Mouse (Mus musculus) liver, embryonic 12.5 days (tissue): ENCODE results near the gene AC124502.3. TPM values are rescaled to one million over a fixed set of nuclear protein-coding genes. Genes with fewer than 3 reads are reported as not detected.
"Not testable (repeated sequence)": the region's sequence is repeated elsewhere in the genome, so short reads cannot be mapped to it uniquely, and the experiment has no call there.

ENCODE experiments used
- ATAC-seq: fragments of 200-750 bp; cut with Nextera tagmentation; 2 replicates; pipeline ENCODE4 v1.8.0; 2017; ENCODE audit warnings: moderate number of reproducible peaks, mild to moderate bottlenecking, moderate library complexity
- H3K27ac ChIP-seq: fragments of 300-500 bp; sonication (generic); 2 replicates; pipeline ENCODE4 v1.5.1; 2016; ENCODE audit warnings: mild to moderate bottlenecking
- H3K27me3 ChIP-seq: fragments of 300-500 bp; sonication (generic); replicated peaks from 2 replicates; pipeline ENCODE4 v1.6.1; 2016; ENCODE audit warnings: mild to moderate bottlenecking, moderate library complexity
- H3K36me3 ChIP-seq: fragments of 300-500 bp; sonication (generic); 2 replicates; pipeline ENCODE4 v1.6.1; 2016; ENCODE audit warnings: mild to moderate bottlenecking, moderate library complexity
- H3K4me1 ChIP-seq: fragments of 300-500 bp; sonication (generic); 2 replicates; pipeline ENCODE4 v1.6.1; 2016
- H3K4me2 ChIP-seq: fragments of 300-500 bp; sonication (generic); 2 replicates; pipeline ENCODE4 v1.6.1; 2016; ENCODE audit warnings: mild to moderate bottlenecking, moderate library complexity
- H3K4me3 ChIP-seq: fragments of 300-500 bp; sonication (generic); 2 replicates; pipeline ENCODE4 v1.5.1; 2016; ENCODE audit warnings: mild to moderate bottlenecking, moderate library complexity
- H3K9ac ChIP-seq: fragments of 300-500 bp; sonication (generic); 2 replicates; pipeline ENCODE4 v1.6.1; 2016; ENCODE audit warnings: mild to moderate bottlenecking, moderate library complexity
- H3K9me3 ChIP-seq: fragments of 300-500 bp; sonication (generic); replicated peaks from 2 replicates; pipeline ENCODE4 v1.6.1; 2016; ENCODE audit warnings: mild to moderate bottlenecking, moderate library complexity
- WGBS: fragments of 180-500 bp; shearing (Covaris S2); methylation state at CpG from one replicate; pipeline ENCODE4 v1.1.7; 2016; ENCODE audit not compliant: insufficient replicate concordance; 5-methylcytosine and 5-hydroxymethylcytosine counted together
- polyA plus RNA-seq: library from polyadenylated mRNA; unstranded; fragments of >200 nt; fragmentation: Nextera tagmentation; extraction: Ambion mirVana; gene quantifications from 2 replicates; pipeline ENCODE4 v1.2.1, GENCODE M21; 2016

AC124502.3 gene
- polyA plus RNA-seq: 0.20 and 0.23 TPM in 2 replicates

GRCm38 (mm10) chr19:5038709-5039156, at the start of gene AC124502.3, which contains the start of gene B4gat1:
Gene AC124502.3, plus strand, starts transcription at chr19:5038891.
Gene B4gat1, plus strand, starts transcription at chr19:5038826.
- H3K9me3 ChIP-seq: no peaks in the 10 kb centered on the region
- H3K27me3 ChIP-seq: peaks cover 14% of the 10 kb centered on the region
- WGBS: under 1% methylated on average over 41 of the region's 44 CpGs
- H3K4me1 ChIP-seq: peaks cover 42% of the 10 kb centered on the region
- H3K4me3 ChIP-seq: peak within 1 kb of the TSS; percentile 77
- H3K9ac ChIP-seq: peak within 1 kb of the TSS; percentile 73
- peaks cover 9% of the 10 kb centered on the region; the same call in 1 of the 2 replicates for H3K36me3 ChIP-seq
- H3K27ac ChIP-seq: peak within 1 kb of the TSS; percentile 59; the same call in 1 of the 2 replicates
- ATAC-seq: peak; percentile 81
- H3K4me2 ChIP-seq: peak within 1 kb of the TSS; percentile 91

DNA sequence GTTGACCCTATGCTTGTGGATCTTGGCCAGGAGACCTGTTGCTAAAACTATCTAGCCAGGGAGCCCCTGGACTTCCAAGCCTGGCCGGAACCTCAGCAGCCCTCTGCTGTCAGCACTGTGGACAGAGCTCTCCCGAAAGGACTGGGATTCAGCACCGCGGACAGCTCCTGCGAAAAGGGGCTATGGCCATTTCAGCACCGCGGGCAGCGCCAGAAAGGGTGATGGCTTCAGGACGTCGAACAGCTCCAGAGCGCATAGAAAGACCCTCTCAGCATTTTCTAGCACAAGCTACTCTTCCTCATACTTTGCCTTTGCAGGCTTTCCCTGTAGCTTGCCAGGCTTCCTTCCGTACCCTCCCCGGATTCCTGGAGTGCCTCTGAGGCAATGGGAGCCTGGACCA, 49.7 kb upstream of the AC124502.3 start:
- Histone ChIP-seq H3K4me3 (no peak overlapping the region), H3K4me1 (0 out of 2 replicates have a peak, but pooled peaks cover 3% of the 10 kb centered on the region), H3K27ac (no peak overlapping the region), H3K9me3 (no peaks in the 10 kb centered on the region), H3K4me2 (no peak overlapping the region), H3K36me3 (no peaks in the 10 kb centered on the region), H3K9ac (no peak overlapping the region), H3K27me3 (peaks cover 84% of the 10 kb centered on the region)
- 4% methylated on average over 13 of the region's 13 CpGs for WGBS
- no peak for ATAC-seq

- Histone ChIP-seq H3K4me1 (0 out of 2 replicates have a peak, but pooled peaks cover 3% of the 10 kb centered on the region), H3K4me3 (no peak overlapping the region), H3K9ac (no peak overlapping the region), H3K4me2 (no peak overlapping the region), H3K36me3 (no peaks in the 10 kb centered on the region), H3K27me3 (peaks cover 84% of the 10 kb centered on the region), H3K9me3 (no peaks in the 10 kb centered on the region), H3K27ac (no peak overlapping the region)
- no peak for ATAC-seq
- WGBS: 20% methylated on average over 47 of the region's 47 CpGs
These were observed 49.0 kb upstream of the AC124502.3 start for GRCm38 (mm10) chr19:4989434-4990255.

DNA sequence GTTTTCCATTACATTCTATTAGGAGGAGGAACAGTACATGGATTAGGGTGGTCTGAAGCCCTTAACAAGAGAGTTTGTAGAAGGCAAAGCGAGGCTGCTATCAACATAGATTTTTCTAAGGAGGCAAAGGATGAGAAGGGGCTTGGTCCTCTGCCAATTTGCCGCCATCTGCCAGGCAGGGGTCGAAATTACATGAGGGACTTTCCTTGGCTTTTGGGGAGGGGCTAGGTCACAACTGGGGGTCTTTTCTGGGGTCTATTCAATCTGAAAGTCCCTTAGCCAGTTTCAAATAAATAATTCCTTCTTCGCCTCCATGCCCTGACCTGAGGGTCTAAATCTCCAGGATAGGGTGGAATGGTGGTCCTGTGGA, 48.5 kb upstream of the AC124502.3 start, which contains the start of gene Npas4:
TSS of gene Npas4 (minus strand) at position 61 of the 370 bp plus-strand sequence.
- 17% methylated on average over 4 of the region's 4 CpGs for WGBS
- H3K4me3 ChIP-seq: no peak within 1 kb of the TSS
- no peak within 1 kb of the TSS for H3K4me2 ChIP-seq

GRCm38 (mm10) chr19:4990716-4991115, 48.0 kb upstream of the AC124502.3 start:
- Histone ChIP-seq H3K9me3 (no peaks in the 10 kb centered on the region), H3K27ac (no peak overlapping the region), H3K27me3 (peaks cover 84% of the 10 kb centered on the region), H3K4me3 (no peak overlapping the region), H3K4me1 (0 out of 2 replicates have a peak, but pooled peaks cover 3% of the 10 kb centered on the region), H3K9ac (no peak overlapping the region), H3K36me3 (no peaks in the 10 kb centered on the region), H3K4me2 (no peak overlapping the region)
- WGBS: 13% methylated on average over 21 of the region's 22 CpGs
- no peak for ATAC-seq

More for the DNA sequence above, 48.5 kb upstream of the AC124502.3 start, which contains the start of gene Npas4:
- no peaks in the 10 kb centered on the region for H3K9me3 ChIP-seq
- peaks cover 84% of the 10 kb centered on the region for H3K27me3 ChIP-seq
- no peak within 1 kb of the TSS for H3K9ac ChIP-seq
- no peak for ATAC-seq
- 0 out of 2 replicates have a peak, but pooled peaks cover 3% of the 10 kb centered on the region for H3K4me1 ChIP-seq
- no peak within 1 kb of the TSS for H3K27ac ChIP-seq
- no peaks in the 10 kb centered on the region for H3K36me3 ChIP-seq

- WGBS: 10% methylated on average over 8 of the region's 8 CpGs
- peaks cover 86% of the 10 kb centered on the region for H3K27me3 ChIP-seq
These were observed 46.3 kb upstream of the AC124502.3 start for GRCm38 (mm10) chr19:4992371-4992770.

GRCm38 (mm10) chr19:4992904-4993303, 45.8 kb upstream of the AC124502.3 start:
- H3K27ac ChIP-seq: no peak overlapping the region
- WGBS: 2% methylated on average over 9 of the region's 9 CpGs
- no peaks in the 10 kb centered on the region for H3K36me3 ChIP-seq
- H3K9ac ChIP-seq: no peak overlapping the region
- no peaks in the 10 kb centered on the region for H3K9me3 ChIP-seq
- H3K4me1 ChIP-seq: 0 out of 2 replicates have a peak, but pooled peaks cover 3% of the 10 kb centered on the region
- ATAC-seq: no peak; the same call in 1 of the 2 replicates
- H3K4me3 ChIP-seq: no peak overlapping the region
- H3K4me2 ChIP-seq: no peak overlapping the region
- H3K27me3 ChIP-seq: peaks cover 86% of the 10 kb centered on the region

More at GRCm38 (mm10) chr19:4992371-4992770, 46.3 kb upstream of the AC124502.3 start:
- no peaks in the 10 kb centered on the region for H3K9me3 ChIP-seq
- H3K4me3 ChIP-seq: no peak overlapping the region
- no peak for ATAC-seq
- H3K4me2 ChIP-seq: no peak overlapping the region
- H3K36me3 ChIP-seq: no peaks in the 10 kb centered on the region
- no peak overlapping the region for H3K27ac ChIP-seq
- 0 out of 2 replicates have a peak, but pooled peaks cover 3% of the 10 kb centered on the region for H3K4me1 ChIP-seq
- H3K9ac ChIP-seq: no peak overlapping the region

- no peak overlapping the region for H3K4me3 ChIP-seq
- no peak overlapping the region for H3K27ac ChIP-seq
- no peak for ATAC-seq
- H3K36me3 ChIP-seq: no peaks in the 10 kb centered on the region
- 49% methylated on average over 5 of the region's 5 CpGs for whole genome bisulfite sequencing
- H3K4me2 ChIP-seq: no peak overlapping the region
- H3K27me3 ChIP-seq: peaks cover 94% of the 10 kb centered on the region
- H3K4me1 ChIP-seq: 0 out of 2 replicates have a peak, but pooled peaks cover 3% of the 10 kb centered on the region
- no peak overlapping the region for H3K9ac ChIP-seq
- H3K9me3 ChIP-seq: no peaks in the 10 kb centered on the region
These were observed 44.6 kb upstream of the AC124502.3 start for GRCm38 (mm10) chr19:4994043-4994442.

- no peak overlapping the region for H3K4me2 ChIP-seq
- peaks cover 76% of the 10 kb centered on the region for H3K27me3 ChIP-seq
- 52% methylated on average over 6 of the region's 6 CpGs for WGBS
- ATAC-seq: no peak
- H3K9ac ChIP-seq: no peak overlapping the region
- H3K4me1 ChIP-seq: peaks cover 8% of the 10 kb centered on the region; the same call in 1 of the 2 replicates
- no peaks in the 10 kb centered on the region for H3K9me3 ChIP-seq
- no peak overlapping the region for H3K27ac ChIP-seq
- H3K36me3 ChIP-seq: no peaks in the 10 kb centered on the region
- no peak overlapping the region for H3K4me3 ChIP-seq
These were observed 39.1 kb upstream of the AC124502.3 start for GRCm38 (mm10) chr19:4999445-5000140.

GRCm38 (mm10) chr19:5001666-5002406, 36.9 kb upstream of the AC124502.3 start:
- H3K4me3 ChIP-seq: no peak overlapping the region

DNA sequence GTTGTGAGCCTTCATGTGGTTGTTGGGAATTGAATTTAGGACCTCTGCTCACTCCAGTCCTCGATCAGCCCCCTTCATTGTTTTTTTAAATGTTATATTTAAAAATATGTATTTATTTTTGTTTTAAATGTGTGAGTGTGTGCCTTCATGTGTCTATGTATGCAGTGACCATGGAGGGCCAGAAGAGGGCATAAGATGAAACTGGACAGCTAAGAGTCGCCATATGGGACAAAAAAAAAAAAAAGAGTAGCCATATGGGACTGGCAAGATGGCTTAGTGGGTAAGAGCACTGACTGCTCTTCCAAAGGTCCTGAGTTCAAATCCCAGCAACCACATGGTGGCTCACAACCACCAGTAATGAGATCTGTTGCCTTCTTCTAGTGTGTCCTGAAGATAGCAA, 35.0 kb upstream of the AC124502.3 start:
- peaks cover 46% of the 10 kb centered on the region for H3K27me3 ChIP-seq
- not testable (repeated sequence) for H3K4me1 ChIP-seq, H3K27ac ChIP-seq, H3K9ac ChIP-seq, H3K9me3 ChIP-seq, H3K4me3 ChIP-seq, H3K4me2 ChIP-seq, H3K36me3 ChIP-seq, ATAC-seq
- 32% methylated on average over 2 of the region's 2 CpGs for WGBS

More at GRCm38 (mm10) chr19:5001666-5002406, 36.9 kb upstream of the AC124502.3 start:
- Histone ChIP-seq H3K4me1 (peaks cover 8% of the 10 kb centered on the region; the same call in 1 of the 2 replicates), H3K36me3 (no peaks in the 10 kb centered on the region), H3K9ac (no peak overlapping the region), H3K27me3 (peaks cover 57% of the 10 kb centered on the region), H3K9me3 (no peaks in the 10 kb centered on the region), H3K27ac (no peak overlapping the region), H3K4me2 (peak overlapping the region; percentile 36)
- 3% methylated on average over 39 of the region's 39 CpGs for WGBS
- 0 out of 2 replicates have a peak, but pooled peaks have one; percentile 24 for ATAC-seq
